Mouse (Mus musculus) liver, embryonic 16.5 days (tissue): ENCODE measurements around the gene Olfr801. TPM values are rescaled to one million over a fixed set of nuclear protein-coding genes. Genes with fewer than 3 reads are reported as not detected.

ENCODE experiments used
- ATAC-seq: fragments of 200-750 bp; cut with Nextera tagmentation; 2 replicates; pipeline ENCODE4 v1.8.0; 2017; ENCODE audit warnings: low read depth, mild to moderate bottlenecking, moderate number of reproducible peaks, moderate library complexity
- H3K27ac ChIP-seq: fragments of 300-500 bp; sonication (generic); 2 replicates; pipeline ENCODE4 v1.5.1; 2014; ENCODE audit warnings: mild to moderate bottlenecking, low read length
- H3K27me3 ChIP-seq: fragments of 300-500 bp; sonication (generic); 2 replicates; pipeline ENCODE4 v1.6.1; 2014; ENCODE audit warnings: low read depth, low read length, mixed read lengths; ENCODE audit not compliant: control insufficient read depth, insufficient read depth
- H3K36me3 ChIP-seq: fragments of 300-500 bp; sonication (generic); 2 replicates; pipeline ENCODE4 v1.6.1; 2014; ENCODE audit warnings: mild to moderate bottlenecking; ENCODE audit not compliant: control insufficient read depth, insufficient read depth
- H3K4me1 ChIP-seq: fragments of 300-500 bp; sonication (generic); 2 replicates; pipeline ENCODE4 v1.6.1; 2014; ENCODE audit warnings: low read depth, low read length, mixed read lengths; ENCODE audit not compliant: control insufficient read depth
- H3K4me2 ChIP-seq: fragments of 300-500 bp; sonication (generic); 2 replicates; pipeline ENCODE4 v1.6.1; 2014; ENCODE audit warnings: low read depth, low read length, mixed read lengths
- H3K4me3 ChIP-seq: fragments of 300-500 bp; sonication (generic); 2 replicates; pipeline ENCODE4 v1.5.1; 2014; ENCODE audit warnings: low read depth, mild to moderate bottlenecking, low read length
- H3K9ac ChIP-seq: fragments of 300-500 bp; sonication (generic); 2 replicates; pipeline ENCODE4 v1.6.1; 2014; ENCODE audit warnings: low read depth, low read length
- H3K9me3 ChIP-seq: fragments of 300-500 bp; sonication (generic); replicated peaks from 2 replicates; pipeline ENCODE4 v1.6.1; 2016; ENCODE audit warnings: low read length; ENCODE audit not compliant: control insufficient read depth
- WGBS: fragments of 180-500 bp; shearing (Covaris S2); extraction: QIAGEN DNeasy Blood & Tissue Kit; methylation state at CpG from one replicate; pipeline ENCODE4 v1.1.7; 2014; ENCODE audit not compliant: insufficient replicate concordance; 5-methylcytosine and 5-hydroxymethylcytosine counted together
- polyA plus RNA-seq: library from polyadenylated mRNA; unstranded; fragments of >200 nt; fragmentation: Nextera tagmentation; extraction: Ambion mirVana; gene quantifications from 2 replicates; pipeline ENCODE4 v1.2.1, GENCODE M21; 2015

The Olfr801 gene
- polyA plus RNA-seq, 1 experiment from 2014 or later = not detected

- Histone ChIP-seq H3K27me3 (no peaks in the 10 kb centered on the region), H3K4me1 (no peaks in the 10 kb centered on the region), H3K9ac (no peak overlapping the region), H3K36me3 (no peaks in the 10 kb centered on the region), H3K4me2 (no peak overlapping the region), H3K27ac (no peak overlapping the region), H3K9me3 (no peaks in the 10 kb centered on the region), H3K4me3 (no peak overlapping the region)
- ATAC-seq = no peak
- WGBS = 15% methylated on average over 1 of the region's 1 CpGs
These were observed 51.9 kb downstream of the Olfr801 start for GRCm38 (mm10) chr10:129621724-129622123.

Other genes with a start within 250 kb of the Olfr801 start
- gene Olfr786, start 246.6 kb downstream of the Olfr801 start, polyA plus RNA-seq = not detected in 2 replicates
- gene Olfr787, start 212.0 kb downstream of the Olfr801 start, polyA plus RNA-seq = not detected in 2 replicates
- gene Olfr788, start 202.9 kb downstream of the Olfr801 start, polyA plus RNA-seq = not detected in 2 replicates
- gene Olfr789, start 189.1 kb downstream of the Olfr801 start, polyA plus RNA-seq = not detected in 2 replicates
- gene Olfr790, start 175.4 kb downstream of the Olfr801 start, polyA plus RNA-seq = not detected in 2 replicates
- not detected in 2 replicates for gene Olfr791, start 152.1 kb downstream of the Olfr801 start, polyA plus RNA-seq
- not detected in 2 replicates for gene Olfr792, start 134.7 kb downstream of the Olfr801 start, polyA plus RNA-seq
- not detected in 2 replicates for gene Olfr794, start 106.2 kb downstream of the Olfr801 start, polyA plus RNA-seq
- not detected in 2 replicates for gene Olfr796, start 61.3 kb downstream of the Olfr801 start, polyA plus RNA-seq
- gene Olfr798, start 45.9 kb downstream of the Olfr801 start, polyA plus RNA-seq = not detected in 2 replicates
- gene Olfr799, start 36.4 kb downstream of the Olfr801 start, polyA plus RNA-seq = not detected in 2 replicates
- not detected in 2 replicates for gene Olfr800, start 16.2 kb downstream of the Olfr801 start, polyA plus RNA-seq
- gene Olfr802, start 14.3 kb upstream of the Olfr801 start, polyA plus RNA-seq = not detected in 2 replicates
- gene Olfr803, start 20.4 kb upstream of the Olfr801 start, polyA plus RNA-seq = not detected in 2 replicates
- not detected in 2 replicates for gene Olfr804, start 29.3 kb upstream of the Olfr801 start, polyA plus RNA-seq
- not detected in 2 replicates for gene Olfr805, start 55.5 kb upstream of the Olfr801 start, polyA plus RNA-seq
- not detected in 2 replicates for gene Olfr806, start 68.1 kb upstream of the Olfr801 start, polyA plus RNA-seq
- gene Olfr807, start 83.9 kb upstream of the Olfr801 start, polyA plus RNA-seq = not detected in 2 replicates
- gene Olfr808, start 91.6 kb upstream of the Olfr801 start, polyA plus RNA-seq = not detected in 2 replicates
- not detected in 2 replicates for gene Olfr809, start 100.8 kb upstream of the Olfr801 start, polyA plus RNA-seq
- not detected in 2 replicates for gene Olfr810, start 121.1 kb upstream of the Olfr801 start, polyA plus RNA-seq
- gene Olfr811, start 130.5 kb upstream of the Olfr801 start, polyA plus RNA-seq = not detected in 2 replicates
- gene Olfr812, start 172.2 kb upstream of the Olfr801 start, polyA plus RNA-seq = not detected in 2 replicates
- gene Olfr813, start 181.5 kb upstream of the Olfr801 start, polyA plus RNA-seq = not detected in 2 replicates
- not detected in 2 replicates for gene Olfr814, start 206.0 kb upstream of the Olfr801 start, polyA plus RNA-seq
- gene Olfr815, start 232.0 kb upstream of the Olfr801 start, polyA plus RNA-seq = not detected in 2 replicates
- not detected in 2 replicates for gene Olfr816, start 241.7 kb upstream of the Olfr801 start, polyA plus RNA-seq